Mouse (Mus musculus) megakaryocyte, embryonic 14.5 days (primary cell): ENCODE measurements around the gene Vmn1r131.
"Not testable (repeated sequence)": the region's sequence is repeated elsewhere in the genome, so short reads cannot be mapped to it uniquely, and the experiment has no call there.

Experiments
- FLI1 ChIP-seq: IDR thresholded peaks from 2 replicates; pipeline ENCODE4 v1.6.1; 2012; ENCODE audit warnings: low read length, inconsistent platforms, mixed read lengths
- GATA1 ChIP-seq: IDR thresholded peaks from 3 replicates; pipeline ENCODE4 v1.6.1; 2012; ENCODE audit warnings: mixed read lengths, low read length, inconsistent platforms, borderline replicate concordance

GRCm38 (mm10) chr7:21511480-21511879 is 34.4 kb downstream of the Vmn1r131 start, which contains the start of gene Vmn1r130:
- TF ChIP-seq FLI1, GATA1: not testable (repeated sequence)
